Mouse (Mus musculus) hindbrain, embryonic 11.5 days (tissue): ENCODE data around the gene H1f0. TPM values are rescaled to one million over a fixed set of nuclear protein-coding genes. Genes with fewer than 3 reads are reported as not detected.

Experiments
- ATAC-seq: fragments of 200-750 bp; cut with Nextera tagmentation; 2 replicates; pipeline ENCODE4 v1.8.0; 2017; ENCODE audit warnings: mild to moderate bottlenecking, moderate TSS enrichment, moderate library complexity; ENCODE audit not compliant: low FRiP score
- DNase-seq: peaks from one replicate; pipeline ENCODE4 v3.0.0-alpha.2; 2015; ENCODE audit warnings: low spot score
- H3K27ac ChIP-seq: fragments of 300-500 bp; sonication (generic); 2 replicates; pipeline ENCODE4 v1.5.1; 2014; ENCODE audit warnings: mild to moderate bottlenecking, low read depth, low read length
- H3K27me3 ChIP-seq: fragments of 300-500 bp; sonication (generic); 2 replicates; pipeline ENCODE4 v1.6.1; 2014; ENCODE audit warnings: mild to moderate bottlenecking, low read length, moderate library complexity, mixed read lengths; ENCODE audit not compliant: control insufficient read depth, insufficient read depth
- H3K36me3 ChIP-seq: fragments of 300-500 bp; sonication (generic); 2 replicates; pipeline ENCODE4 v1.6.1; 2014; ENCODE audit warnings: mild to moderate bottlenecking, low read length, moderate library complexity, mixed read lengths; ENCODE audit not compliant: control insufficient read depth, insufficient read depth
- H3K4me1 ChIP-seq: fragments of 300-500 bp; sonication (generic); replicated peaks from 2 replicates; pipeline ENCODE4 v1.6.1; 2014; ENCODE audit warnings: low read length, mixed read lengths; ENCODE audit not compliant: control insufficient read depth, insufficient read depth
- H3K4me2 ChIP-seq: fragments of 300-500 bp; sonication (generic); replicated peaks from 2 replicates; pipeline ENCODE4 v1.6.1; 2014; ENCODE audit warnings: mild to moderate bottlenecking, low read depth, low read length
- H3K4me3 ChIP-seq: fragments of 300-500 bp; sonication (generic); 2 replicates; pipeline ENCODE4 v1.5.1; 2014; ENCODE audit warnings: low read depth, low read length
- H3K9ac ChIP-seq: fragments of 300-500 bp; sonication (generic); 2 replicates; pipeline ENCODE4 v1.6.1; 2014; ENCODE audit warnings: low read depth, low read length
- H3K9me3 ChIP-seq: fragments of 300-500 bp; sonication (generic); 2 replicates; pipeline ENCODE4 v1.6.1; 2016; ENCODE audit warnings: low read length; ENCODE audit not compliant: control insufficient read depth
- whole genome bisulfite sequencing: fragments of 180-500 bp; shearing (Covaris S2); extraction: QIAGEN DNeasy Blood & Tissue Kit; methylation state at CpG from one replicate; pipeline ENCODE4 v1.1.7; 2014; 5-methylcytosine and 5-hydroxymethylcytosine counted together
- polyA plus RNA-seq: library from polyadenylated mRNA; unstranded; fragments of >200 nt; fragmentation: Nextera tagmentation; extraction: Ambion mirVana; gene quantifications from 2 replicates; pipeline ENCODE4 v1.2.1, GENCODE M21; 2014

Gene H1f0
- polyA plus RNA-seq, result 154 and 306 TPM in 2 replicates

DNA sequence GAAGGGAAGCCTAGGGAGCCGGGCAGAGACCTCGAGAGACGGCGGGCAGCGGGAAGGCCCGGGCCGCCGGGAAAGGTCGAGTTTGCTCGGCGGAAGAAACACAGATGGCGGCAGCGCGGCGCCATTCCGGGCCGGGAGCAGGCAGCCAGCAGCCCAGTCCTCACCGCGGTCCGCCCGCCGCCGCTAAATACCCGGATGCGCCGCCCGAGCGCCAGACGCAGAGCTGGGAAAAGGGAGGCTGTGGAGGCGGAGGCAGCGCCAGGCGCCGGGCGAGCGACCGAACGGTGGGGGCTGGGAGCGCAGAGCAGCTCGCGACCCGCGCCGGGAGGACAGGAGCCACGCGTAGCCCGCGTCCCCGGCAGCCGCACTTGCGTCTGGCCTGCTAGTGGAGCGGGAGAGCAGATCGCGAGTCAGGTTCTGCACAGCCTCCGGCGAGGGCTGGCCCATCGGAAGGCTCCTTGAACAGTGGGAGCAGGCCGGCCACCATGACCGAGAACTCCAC, at the start of gene H1f0:
TSS of gene H1f0 (plus strand) at position 214 of the 502 bp plus-strand sequence.
- ATAC-seq (peak; percentile 76), DNase-seq (peak; percentile 97)
- Histone ChIP-seq H3K9ac (peak within 1 kb of the TSS; percentile 100), H3K36me3 (no peaks in the 10 kb centered on the region), H3K4me3 (peak within 1 kb of the TSS; percentile 77), H3K27ac (peak within 1 kb of the TSS; percentile 95), H3K9me3 (no peaks in the 10 kb centered on the region), H3K27me3 (no peaks in the 10 kb centered on the region), H3K4me1 (peaks cover 5% of the 10 kb centered on the region), H3K4me2 (peak within 1 kb of the TSS; percentile 99)
- 0% methylated on average over 56 of the region's 58 CpGs for WGBS

GRCm38 (mm10) chr15:78978875-78979274, 49.4 kb upstream of the H1f0 start:
- no peaks in the 10 kb centered on the region for H3K36me3 ChIP-seq
- no peaks in the 10 kb centered on the region for H3K9me3 ChIP-seq
- no peak overlapping the region for H3K4me2 ChIP-seq
- peaks cover 2% of the 10 kb centered on the region; the same call in 1 of the 2 replicates for H3K4me1 ChIP-seq
- ATAC-seq, result no peak
- peak; percentile 46 for DNase-seq
- no peak overlapping the region for H3K27ac ChIP-seq
- no peak overlapping the region for H3K4me3 ChIP-seq
- H3K9ac ChIP-seq, result no peak overlapping the region
- no peaks in the 10 kb centered on the region for H3K27me3 ChIP-seq
- 46% methylated on average over 4 of the region's 4 CpGs for WGBS

GRCm38 (mm10) chr15:78980084-78980483, 48.2 kb upstream of the H1f0 start:
- Histone ChIP-seq H3K9me3 (no peaks in the 10 kb centered on the region), H3K9ac (no peak overlapping the region), H3K4me2 (no peak overlapping the region), H3K27me3 (no peaks in the 10 kb centered on the region), H3K36me3 (no peaks in the 10 kb centered on the region), H3K27ac (no peak overlapping the region), H3K4me1 (peaks cover 2% of the 10 kb centered on the region; the same call in 1 of the 2 replicates), H3K4me3 (no peak overlapping the region)
- no peak for ATAC-seq
- 92% methylated on average over 4 of the region's 4 CpGs for WGBS
- DNase-seq, result no peak

DNA sequence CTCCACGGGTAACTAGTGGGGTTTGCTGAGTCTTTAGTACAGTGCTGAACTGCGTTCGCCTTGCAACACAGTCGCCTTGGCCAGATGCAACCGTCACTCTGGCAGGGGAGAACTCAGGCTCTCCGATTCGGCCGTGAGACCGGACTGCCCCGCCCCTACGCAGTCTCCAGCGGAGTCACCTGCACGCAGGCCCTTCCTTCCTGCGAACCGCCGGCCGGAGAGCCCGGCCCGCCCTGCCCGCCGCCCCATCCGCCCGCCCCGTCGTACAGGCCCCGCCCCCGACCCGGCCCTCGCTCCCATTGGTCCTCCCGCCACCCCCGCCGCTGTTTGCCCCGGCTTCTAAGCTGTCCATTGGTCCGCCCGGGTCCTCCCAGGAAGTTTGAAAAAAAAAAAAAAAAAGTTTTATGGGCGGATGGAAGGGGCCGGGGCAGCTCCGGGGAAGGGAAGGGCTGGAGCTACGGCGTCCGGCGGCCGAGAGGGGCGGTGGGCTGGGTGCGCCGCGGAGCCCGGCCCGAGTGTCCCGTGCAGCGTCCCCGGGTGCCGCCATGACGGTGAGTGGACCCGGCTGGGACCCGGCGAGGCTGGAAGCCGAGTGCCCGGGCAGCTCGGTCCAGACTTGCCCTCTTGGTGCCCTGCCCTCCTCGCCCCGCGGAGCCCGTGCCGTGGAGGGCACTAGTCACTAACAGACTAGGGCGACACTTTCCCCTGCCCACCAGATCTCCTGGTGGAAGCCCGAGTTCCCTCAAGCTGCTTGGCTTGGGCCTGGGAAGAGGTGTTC, 45.4 kb upstream of the H1f0 start:
- Histone ChIP-seq H3K9me3 (no peaks in the 10 kb centered on the region), H3K27ac (peak overlapping the region; percentile 54; the same call in 1 of the 2 replicates), H3K9ac (peak overlapping the region; percentile 79), H3K36me3 (no peaks in the 10 kb centered on the region), H3K4me3 (peak overlapping the region; percentile 71), H3K4me2 (peak overlapping the region; percentile 93), H3K4me1 (peaks cover 2% of the 10 kb centered on the region; the same call in 1 of the 2 replicates), H3K27me3 (no peaks in the 10 kb centered on the region)
- WGBS, result under 1% methylated on average over 62 of the region's 67 CpGs
- DNase-seq (peak; percentile 89), ATAC-seq (peak; percentile 87)

DNA sequence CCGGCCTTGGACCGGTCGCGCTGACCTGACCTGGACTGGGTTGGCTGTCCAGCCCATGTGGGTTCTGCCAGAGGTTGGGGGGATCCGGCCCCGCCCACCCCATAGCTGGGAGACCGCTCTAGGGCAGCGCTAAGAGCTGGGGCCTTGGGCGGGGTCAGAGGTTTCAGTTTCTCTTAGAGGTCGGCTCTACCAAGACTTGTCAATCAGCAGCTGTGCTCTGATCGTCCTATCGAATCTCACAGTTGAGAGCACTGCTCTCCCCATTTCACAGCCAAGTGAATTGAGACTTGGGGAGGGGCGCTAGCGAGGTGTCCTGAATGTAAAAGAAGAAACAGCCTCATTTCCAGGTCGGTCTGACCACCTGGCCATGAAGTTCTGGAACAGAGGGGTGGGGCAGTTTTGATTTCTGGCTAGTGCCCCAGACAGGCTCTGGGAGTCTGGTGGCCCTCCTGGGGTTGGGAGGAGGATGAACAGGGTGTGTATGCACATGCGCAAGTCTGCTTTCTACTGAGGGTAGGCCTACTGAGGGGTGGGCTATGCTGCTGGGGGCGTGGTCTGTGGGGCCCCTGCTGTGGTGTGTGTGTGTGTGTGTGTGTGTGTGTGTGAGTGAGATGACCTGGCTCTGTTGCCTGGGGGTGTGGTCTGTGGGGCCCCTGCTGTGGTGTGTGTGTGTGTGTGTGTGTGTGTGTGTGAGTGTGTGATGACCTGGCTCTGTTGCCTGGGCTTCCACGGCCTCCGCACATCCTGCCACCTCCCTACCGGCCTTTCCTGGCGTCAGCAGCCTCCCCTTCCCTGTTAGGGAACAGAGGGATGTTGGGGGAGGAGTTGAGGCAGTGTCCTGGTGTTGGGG, 44.6 kb upstream of the H1f0 start:
- peak; percentile 59 for ATAC-seq

DNA sequence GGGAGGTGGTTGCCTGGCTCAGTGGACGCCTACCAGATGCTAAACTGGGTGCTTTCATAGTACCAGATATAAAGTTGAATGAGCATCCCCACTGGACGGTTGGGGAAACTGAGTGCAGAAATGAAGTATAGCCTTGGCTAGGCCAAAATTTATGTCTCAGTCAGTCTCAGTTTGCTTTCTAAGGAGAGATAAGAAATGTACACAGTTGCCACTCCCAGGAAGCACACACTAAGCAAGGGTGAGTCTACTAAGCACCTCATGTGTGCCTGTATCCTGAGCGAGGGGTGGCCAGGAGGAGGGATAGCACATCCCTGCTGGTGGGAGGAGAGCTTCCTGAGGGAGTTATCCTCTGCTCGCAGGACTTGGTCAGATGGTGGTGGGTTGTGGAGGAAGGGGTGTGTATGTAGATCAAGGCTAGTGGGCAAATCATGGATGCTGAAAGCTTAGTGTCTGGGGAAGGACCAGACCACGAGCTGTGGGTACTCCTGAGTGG, 43.9 kb upstream of the H1f0 start:
- no peak overlapping the region; the same call in 1 of the 2 replicates for H3K27ac ChIP-seq
- no peaks in the 10 kb centered on the region for H3K27me3 ChIP-seq
- ATAC-seq (no peak), DNase-seq (no peak)
- H3K4me3 ChIP-seq, result peak overlapping the region; percentile 71; the same call in 1 of the 2 replicates
- peak overlapping the region; percentile 93 for H3K4me2 ChIP-seq
- H3K9me3 ChIP-seq, result no peaks in the 10 kb centered on the region
- no peaks in the 10 kb centered on the region for H3K36me3 ChIP-seq
- H3K4me1 ChIP-seq, result peaks cover 2% of the 10 kb centered on the region; the same call in 1 of the 2 replicates
- WGBS, result 44% methylated on average over 5 of the region's 5 CpGs
- no peak overlapping the region for H3K9ac ChIP-seq

More for the DNA sequence above, 44.6 kb upstream of the H1f0 start:
- peaks cover 2% of the 10 kb centered on the region; the same call in 1 of the 2 replicates for H3K4me1 ChIP-seq
- no peaks in the 10 kb centered on the region for H3K27me3 ChIP-seq
- H3K9me3 ChIP-seq, result no peaks in the 10 kb centered on the region
- no peaks in the 10 kb centered on the region for H3K36me3 ChIP-seq
- peak overlapping the region; percentile 54 for H3K27ac ChIP-seq
- peak overlapping the region; percentile 79 for H3K9ac ChIP-seq
- H3K4me3 ChIP-seq, result peak overlapping the region; percentile 71
- peak overlapping the region; percentile 93 for H3K4me2 ChIP-seq
- WGBS, result under 1% methylated on average over 21 of the region's 21 CpGs
- DNase-seq, result peak; percentile 54

DNA sequence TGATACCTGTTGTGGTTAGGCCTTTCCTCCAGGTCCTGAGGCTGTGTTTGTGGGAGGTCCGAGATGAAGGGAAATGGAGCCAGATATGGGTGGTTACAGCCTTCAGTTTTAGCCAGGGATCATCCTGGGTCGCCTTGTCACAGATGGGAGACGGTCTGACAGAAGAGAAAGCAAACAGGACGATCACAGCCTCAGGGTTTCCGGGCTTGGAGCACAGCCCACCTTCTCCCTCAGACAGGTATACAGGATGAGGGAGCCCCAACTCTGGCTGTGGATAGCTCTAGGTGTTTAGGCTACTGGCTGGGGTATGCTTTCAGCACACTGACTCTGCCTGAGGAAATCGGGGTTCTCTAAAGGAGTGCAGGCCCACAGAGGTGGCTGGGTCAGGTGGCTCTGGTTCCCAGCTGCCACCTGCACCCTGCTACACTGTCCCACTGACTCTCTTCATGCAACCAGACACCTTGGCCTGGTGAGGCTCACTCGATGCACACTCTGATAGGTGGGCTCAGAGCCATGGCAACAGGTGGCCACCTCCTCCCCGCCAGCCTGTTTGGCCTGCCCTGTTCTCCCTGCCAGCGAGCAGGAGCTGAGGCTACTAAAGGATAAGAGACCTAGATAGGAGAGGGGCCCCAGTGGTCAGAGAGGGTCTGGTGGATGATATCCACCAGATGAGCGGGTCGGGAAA, 41.6 kb upstream of the H1f0 start:
- ATAC-seq (no peak), DNase-seq (no peak)
- peaks cover 8% of the 10 kb centered on the region; the same call in 1 of the 2 replicates for H3K36me3 ChIP-seq
- no peak overlapping the region for H3K9ac ChIP-seq
- H3K27ac ChIP-seq, result no peak overlapping the region
- 64% methylated on average over 11 of the region's 11 CpGs for WGBS
- H3K4me3 ChIP-seq, result no peak overlapping the region
- H3K4me2 ChIP-seq, result no peak overlapping the region
- no peaks in the 10 kb centered on the region for H3K27me3 ChIP-seq
- no peaks in the 10 kb centered on the region for H3K9me3 ChIP-seq
- H3K4me1 ChIP-seq, result peaks cover 2% of the 10 kb centered on the region; the same call in 1 of the 2 replicates

DNA sequence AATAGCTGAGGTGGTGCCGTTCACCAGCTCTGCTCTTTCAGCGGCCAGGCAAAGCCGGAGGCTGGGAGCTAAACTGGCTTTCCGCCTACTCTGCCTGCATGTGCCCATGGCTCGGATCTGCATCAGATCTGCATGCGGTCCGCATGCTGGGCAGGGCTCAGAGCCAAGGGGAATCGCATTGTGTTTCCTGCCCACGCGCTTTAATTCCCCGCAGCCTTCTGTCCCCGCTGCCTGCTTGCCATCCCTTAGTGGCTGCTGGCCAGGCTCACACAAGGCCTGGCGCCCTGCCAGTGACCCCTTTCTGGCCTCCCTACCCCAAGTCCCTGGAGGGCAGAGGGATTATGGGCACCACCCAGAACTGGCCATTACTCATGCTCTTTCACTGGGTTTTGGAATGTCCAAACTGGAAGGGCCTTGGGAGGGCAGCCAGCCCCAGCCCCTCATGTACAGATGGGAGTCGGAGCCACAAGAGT, 39.7 kb upstream of the H1f0 start:
- Histone ChIP-seq H3K4me3 (no peak overlapping the region), H3K4me2 (no peak overlapping the region), H3K36me3 (peaks cover 12% of the 10 kb centered on the region; the same call in 1 of the 2 replicates), H3K4me1 (no peaks in the 10 kb centered on the region; the same call in 1 of the 2 replicates), H3K27ac (no peak overlapping the region), H3K9ac (no peak overlapping the region), H3K27me3 (no peaks in the 10 kb centered on the region), H3K9me3 (no peaks in the 10 kb centered on the region)
- WGBS, result 80% methylated on average over 14 of the region's 14 CpGs
- ATAC-seq (no peak), DNase-seq (no peak)
